Mouse (Mus musculus) lung, adult 2 months (tissue): ENCODE results near the gene Chd9. TPM values are rescaled to one million over a fixed set of nuclear protein-coding genes. Genes with fewer than 3 reads are reported as not detected.

Experiments
- DNase-seq: peaks from one replicate; pipeline ENCODE4 v3.0.0; 2022
- H3K4me1 ChIP-seq: fragments of 200-500 bp; 2 replicates; pipeline ENCODE4 v1.6.1; 2011; ENCODE audit warnings: low read length; ENCODE audit not compliant: control insufficient read depth, insufficient read depth
- H3K4me3 ChIP-seq: fragments of 200-500 bp; replicated peaks from 2 replicates; pipeline ENCODE3; 2011; ENCODE audit warnings: low read depth, mild to moderate bottlenecking, control low read depth, low read length; ENCODE audit errors: extremely low read depth
- CTCF ChIP-seq: fragments of 200-500 bp; IDR thresholded peaks from 2 replicates; pipeline ENCODE4 v1.5.1; 2011; ENCODE audit warnings: mild to moderate bottlenecking, low read length, control low read depth; ENCODE audit not compliant: insufficient read depth
- POLR2A ChIP-seq: fragments of 200-500 bp; IDR thresholded peaks from 2 replicates; pipeline ENCODE4 v1.6.1; 2011; ENCODE audit warnings: low read depth, mild to moderate bottlenecking, control low read depth, low read length, borderline replicate concordance; ENCODE audit errors: extremely low read depth
- WGBS: fragments of 180-500 bp; shearing (Covaris S2); methylation state at CpG from one replicate; pipeline ENCODE4 v1.1.7; 2018; 5-methylcytosine and 5-hydroxymethylcytosine counted together
- polyA plus RNA-seq: library from polyadenylated mRNA; depleted of rRNA; stranded (reverse); fragments of >200 nt; gene quantifications from 2 replicates; pipeline ENCODE4 v1.2.3, GENCODE M21; 2012

Gene Chd9
- polyA plus RNA-seq, 1 experiment, result 129 TPM

DNA sequence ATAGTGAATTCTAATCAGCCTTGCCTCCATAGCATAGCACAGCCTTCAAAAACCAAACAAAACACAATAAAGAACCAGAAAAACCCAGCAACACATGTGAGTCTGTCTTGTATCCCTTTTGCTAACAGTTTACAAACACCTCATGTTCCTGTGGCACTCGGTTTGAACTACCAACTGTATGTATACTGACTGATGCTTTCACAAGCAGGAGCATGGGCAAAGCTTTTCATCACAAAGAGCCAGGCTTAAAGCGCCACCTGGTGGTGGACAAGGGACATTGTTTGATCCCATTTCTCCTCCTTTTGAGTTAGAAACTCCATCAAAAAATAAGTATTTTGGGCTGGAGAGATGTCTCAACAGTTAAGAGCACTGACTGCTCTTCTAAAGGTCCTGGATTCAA lies 191.6 kb downstream of the Chd9 start:
- Histone ChIP-seq H3K4me1 (no peaks in the 10 kb centered on the region), H3K4me3 (no peak overlapping the region)
- TF ChIP-seq POLR2A (no peak), CTCF (peak; percentile 62)
- WGBS, result 4% methylated on average over 2 of the region's 2 CpGs
- peak; percentile 63 for DNase-seq

DNA sequence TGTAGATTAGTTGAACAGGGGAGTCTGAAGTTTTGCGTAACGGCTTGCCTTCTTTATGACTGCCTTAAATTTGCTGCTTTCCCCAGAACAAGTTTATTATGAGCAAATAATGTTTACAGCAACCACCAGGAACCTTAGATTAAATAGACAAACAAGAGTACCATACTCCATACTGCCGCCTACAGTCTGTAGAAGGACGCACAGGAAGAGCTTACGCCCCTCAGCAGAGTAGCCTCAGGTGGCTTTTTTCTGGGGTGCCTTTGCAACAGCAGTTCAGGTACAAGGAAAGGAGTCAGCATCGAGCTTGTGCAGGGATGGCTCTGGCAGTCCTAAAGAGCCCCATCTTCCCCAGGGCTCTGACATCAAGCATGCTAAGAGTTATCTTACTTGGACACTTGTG lies 206.3 kb downstream of the Chd9 start:
- 91% methylated on average over 6 of the region's 6 CpGs for WGBS
- H3K4me1 ChIP-seq, result no peaks in the 10 kb centered on the region
- no peak for DNase-seq
- no peak overlapping the region for H3K4me3 ChIP-seq
- TF ChIP-seq POLR2A (no peak), CTCF (no peak)

- 55% methylated on average over 6 of the region's 6 CpGs for WGBS
- DNase-seq, result no peak
- TF ChIP-seq CTCF, result no peak
- no peak for TF ChIP-seq POLR2A
- no peaks in the 10 kb centered on the region for H3K4me1 ChIP-seq
- no peak overlapping the region for H3K4me3 ChIP-seq
Observed at GRCm38 (mm10) chr8:91036905-91037304, 208.8 kb downstream of the Chd9 start.

DNA sequence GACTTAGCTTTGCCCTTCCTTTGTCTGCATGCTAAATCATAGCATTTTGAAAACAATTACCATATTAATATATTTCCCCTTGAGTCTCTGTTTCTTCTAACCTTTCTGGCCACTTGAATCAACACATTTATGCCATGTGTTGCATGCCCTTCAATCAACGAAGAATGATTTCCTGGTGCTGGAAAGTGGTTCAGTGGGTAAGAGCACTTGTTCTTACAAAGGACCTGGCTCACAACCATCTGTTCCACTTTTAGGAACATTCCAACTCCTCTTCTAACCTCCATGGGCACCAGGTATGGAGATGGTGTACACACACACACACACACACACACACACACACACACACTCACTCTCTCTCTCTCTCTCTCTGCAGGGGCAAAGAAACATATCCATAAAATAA lies 210.5 kb downstream of the Chd9 start:
- H3K4me3 ChIP-seq, result no peak overlapping the region
- WGBS, result 68% methylated on average over 1 of the region's 1 CpGs
- TF ChIP-seq POLR2A, result no peak
- TF ChIP-seq CTCF, result no peak
- no peaks in the 10 kb centered on the region for H3K4me1 ChIP-seq
- no peak for DNase-seq

GRCm38 (mm10) chr8:91046370-91046769 lies 218.2 kb downstream of the Chd9 start:
- TF ChIP-seq POLR2A, result no peak
- no peak for TF ChIP-seq CTCF
- WGBS, result 60% methylated on average over 4 of the region's 4 CpGs
- no peak for DNase-seq
- Histone ChIP-seq H3K4me1 (no peaks in the 10 kb centered on the region), H3K4me3 (no peak overlapping the region)

DNA sequence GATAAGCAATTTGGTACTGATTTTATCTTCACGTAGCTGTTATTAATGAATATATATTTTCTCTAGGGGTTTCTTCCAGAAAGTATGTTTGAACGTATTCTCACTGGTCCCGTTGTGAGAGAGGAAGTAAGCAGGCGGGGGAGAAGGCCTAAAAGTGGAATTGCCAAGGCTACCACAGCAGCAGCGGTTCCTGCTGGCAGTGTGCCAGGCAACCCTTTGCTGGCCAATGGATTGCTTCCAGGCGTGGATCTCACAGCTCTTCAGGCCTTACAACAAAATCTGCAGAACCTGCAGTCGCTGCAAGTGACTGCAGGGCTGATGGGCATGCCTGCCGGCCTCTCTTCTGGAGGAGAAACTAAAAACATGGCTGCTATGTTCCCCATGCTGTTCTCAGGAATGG lies 222.9 kb downstream of the Chd9 start:
- peak; percentile 41 for DNase-seq
- 15% methylated on average over 8 of the region's 8 CpGs for WGBS
- TF ChIP-seq POLR2A, result no peak
- no peak for TF ChIP-seq CTCF
- H3K4me3 ChIP-seq, result no peak overlapping the region
- no peaks in the 10 kb centered on the region for H3K4me1 ChIP-seq

- Histone ChIP-seq H3K4me3 (no peak overlapping the region), H3K4me1 (peaks cover 3% of the 10 kb centered on the region; the same call in 1 of the 2 replicates)
- no peak for DNase-seq
- WGBS, result 81% methylated on average over 4 of the region's 4 CpGs
- TF ChIP-seq POLR2A (no peak), CTCF (no peak)
Observed at GRCm38 (mm10) chr8:91054418-91054817, 226.3 kb downstream of the Chd9 start.

DNA sequence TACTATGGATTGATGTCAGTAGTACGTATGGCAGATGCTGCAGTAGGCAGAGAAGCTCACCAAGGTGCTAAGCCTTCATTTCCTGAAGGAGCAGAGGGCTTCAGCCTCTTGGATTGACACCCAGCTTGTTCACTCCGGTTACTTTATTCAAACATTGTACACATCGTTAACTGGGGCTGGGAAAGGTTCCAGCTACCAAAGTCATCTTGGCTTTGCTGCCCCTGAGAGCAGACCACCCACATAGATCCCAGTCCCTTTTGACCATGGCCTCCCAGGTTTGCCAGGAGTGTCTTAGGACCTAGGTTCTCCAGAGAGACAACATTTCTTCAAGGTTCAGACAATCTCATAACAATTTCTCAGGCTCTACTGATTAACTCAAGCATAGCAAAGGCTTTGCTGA lies 228.7 kb downstream of the Chd9 start:
- TF ChIP-seq POLR2A (no peak), CTCF (no peak)
- DNase-seq, result no peak
- no peak overlapping the region for H3K4me3 ChIP-seq
- WGBS, result 33% methylated on average over 3 of the region's 3 CpGs
- peaks cover 4% of the 10 kb centered on the region; the same call in 1 of the 2 replicates for H3K4me1 ChIP-seq

- TF ChIP-seq CTCF, result no peak
- no peak for TF ChIP-seq POLR2A
- H3K4me3 ChIP-seq, result no peak overlapping the region
- no peak for DNase-seq
- peaks cover 4% of the 10 kb centered on the region; the same call in 1 of the 2 replicates for H3K4me1 ChIP-seq
Observed at GRCm38 (mm10) chr8:91059086-91059578, 231.0 kb downstream of the Chd9 start.

- DNase-seq, result no peak
- H3K4me3 ChIP-seq, result no peak overlapping the region
- no peak for TF ChIP-seq CTCF
- no peak for TF ChIP-seq POLR2A
Observed at GRCm38 (mm10) chr8:91059884-91060510, 231.8 kb downstream of the Chd9 start.

More at GRCm38 (mm10) chr8:91059884-91060510, 231.8 kb downstream of the Chd9 start:
- 73% methylated on average over 7 of the region's 7 CpGs for WGBS
- peaks cover 4% of the 10 kb centered on the region; the same call in 1 of the 2 replicates for H3K4me1 ChIP-seq
